Mouse (Mus musculus): ENCODE results near the gene Aak1. TPM values are rescaled to one million over a fixed set of nuclear protein-coding genes. Genes with fewer than 3 reads are reported as not detected.

Gene Aak1
- polyA plus RNA-seq, 1 experiment from 2014 or later, result 18.3 TPM

DNA sequence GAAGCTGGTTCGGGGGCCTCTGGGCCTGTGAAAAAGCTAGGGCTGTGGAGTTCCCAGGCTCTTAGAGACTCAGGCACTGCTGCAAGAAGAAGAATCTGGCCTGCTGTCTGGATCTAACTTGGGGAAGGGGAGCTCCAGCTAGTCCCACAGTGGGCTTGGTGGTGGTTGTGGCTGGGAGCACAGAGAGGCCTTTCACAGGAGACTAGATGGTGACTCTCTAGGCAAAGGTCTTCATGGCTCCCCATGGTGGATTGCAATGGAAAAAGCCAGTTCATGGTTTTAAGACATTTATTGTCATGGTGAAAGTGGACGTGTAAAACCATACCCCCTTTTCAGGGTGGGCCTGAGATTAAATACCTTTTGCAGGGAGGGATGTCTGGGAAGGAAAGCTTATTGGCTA lies 10.2 kb upstream of the Aak1 start:
- no peak overlapping the region for H3K9ac ChIP-seq
- no peak overlapping the region for H3K4me3 ChIP-seq (ENCODE audit: low read depth, low read length)
- DNase-seq, result no peak
- no peaks in the 10 kb centered on the region for H3K9me3 ChIP-seq (ENCODE audit: low read depth, low read length)
- H3K4me1 ChIP-seq (ENCODE audit: insufficient read depth), result no peaks in the 10 kb centered on the region
- H3K36me3 ChIP-seq (ENCODE audit: insufficient read depth), result no peaks in the 10 kb centered on the region
- TF ChIP-seq CTCF (IDR thresholded peaks at IDR 0.05; ENCODE audit: low read depth), result no peak
- H3K4me2 ChIP-seq, result no peak overlapping the region
- ATAC-seq (ENCODE audit: insufficient read depth), result no peak
- no peak overlapping the region for H3K27ac ChIP-seq (ENCODE audit: low read depth)
- no peaks in the 10 kb centered on the region for H3K27me3 ChIP-seq (ENCODE audit: insufficient read depth, low read length)
- 69% methylated on average over 2 of the region's 2 CpGs for WGBS

- Histone ChIP-seq H3K36me3 (ENCODE audit: insufficient read depth) (no peaks in the 10 kb centered on the region), H3K4me1 (ENCODE audit: insufficient read depth) (no peaks in the 10 kb centered on the region), H3K27ac (ENCODE audit: low read depth) (no peak overlapping the region), H3K4me3 (ENCODE audit: low read depth, low read length) (no peak overlapping the region), H3K27me3 (ENCODE audit: insufficient read depth, low read length) (no peaks in the 10 kb centered on the region), H3K4me2 (no peak overlapping the region), H3K9ac (no peak overlapping the region), H3K9me3 (ENCODE audit: low read depth, low read length) (no peaks in the 10 kb centered on the region)
- ATAC-seq (ENCODE audit: insufficient read depth), result no peak
- no peak for TF ChIP-seq CTCF (IDR thresholded peaks at IDR 0.05; ENCODE audit: low read depth)
- DNase-seq, result no peak
- WGBS, result 55% methylated on average over 3 of the region's 3 CpGs
Measured at GRCm38 (mm10) chr6:86841949-86842348, 7.4 kb upstream of the Aak1 start.

DNA sequence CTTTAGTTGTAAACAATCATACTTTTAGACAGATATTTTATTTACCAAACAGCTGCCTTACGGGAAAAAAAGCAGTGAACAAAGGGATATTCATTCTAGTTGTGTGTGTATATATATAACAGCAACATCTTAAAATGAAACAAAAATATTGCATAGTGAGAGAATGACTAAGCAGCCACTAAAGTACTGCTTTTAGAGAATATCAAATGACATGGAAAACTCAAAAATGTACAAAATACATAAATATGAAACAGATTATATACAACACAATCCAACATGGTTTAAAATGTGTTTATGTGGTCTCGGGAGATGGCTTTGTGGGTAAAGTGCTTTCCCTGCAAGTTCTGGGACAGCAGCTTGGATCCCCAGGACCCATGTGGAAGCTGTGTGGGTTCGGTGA lies 5.7 kb upstream of the Aak1 start:
- DNase-seq (no peak), ATAC-seq (ENCODE audit: insufficient read depth) (no peak)
- Histone ChIP-seq H3K27ac (ENCODE audit: low read depth) (no peak overlapping the region), H3K4me1 (ENCODE audit: insufficient read depth) (no peaks in the 10 kb centered on the region), H3K4me3 (ENCODE audit: low read depth, low read length) (no peak overlapping the region), H3K9me3 (ENCODE audit: low read depth, low read length) (no peaks in the 10 kb centered on the region), H3K36me3 (ENCODE audit: insufficient read depth) (no peaks in the 10 kb centered on the region), H3K9ac (no peak overlapping the region), H3K27me3 (ENCODE audit: insufficient read depth, low read length) (no peaks in the 10 kb centered on the region), H3K4me2 (no peak overlapping the region)
- no peak for TF ChIP-seq CTCF (IDR thresholded peaks at IDR 0.05; ENCODE audit: low read depth)
- WGBS, result 60% methylated on average over 3 of the region's 3 CpGs

DNA sequence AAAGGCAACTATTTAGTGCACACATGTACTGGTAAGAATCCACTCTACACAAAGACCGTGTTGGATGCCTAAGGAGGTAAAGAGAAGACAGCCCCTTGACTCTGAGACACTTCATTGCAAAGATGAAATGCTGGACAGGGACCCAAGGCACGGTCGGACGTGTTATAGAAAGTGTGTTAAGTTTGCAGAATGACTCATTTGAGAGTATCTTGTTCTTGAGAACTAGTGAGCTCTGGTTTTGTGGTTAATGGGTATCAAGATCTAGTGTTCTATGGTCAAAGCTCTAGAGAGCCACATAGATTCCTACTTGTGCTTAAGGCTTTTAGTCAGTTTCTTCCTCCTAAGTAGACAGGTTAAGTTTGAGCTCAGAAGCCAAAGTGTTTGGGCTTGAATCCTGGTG lies 2.9 kb upstream of the Aak1 start:
- peaks cover 8% of the 10 kb centered on the region for H3K4me1 ChIP-seq (ENCODE audit: insufficient read depth)
- H3K4me2 ChIP-seq, result no peak overlapping the region
- H3K9ac ChIP-seq, result no peak overlapping the region
- H3K9me3 ChIP-seq (ENCODE audit: low read depth, low read length), result no peaks in the 10 kb centered on the region
- no peak overlapping the region for H3K4me3 ChIP-seq (ENCODE audit: low read depth, low read length)
- H3K27me3 ChIP-seq (ENCODE audit: insufficient read depth, low read length), result no peaks in the 10 kb centered on the region
- ATAC-seq (ENCODE audit: insufficient read depth) (no peak), DNase-seq (no peak)
- WGBS, result 90% methylated on average over 4 of the region's 4 CpGs
- TF ChIP-seq CTCF (IDR thresholded peaks at IDR 0.05; ENCODE audit: low read depth), result no peak
- no peaks in the 10 kb centered on the region for H3K36me3 ChIP-seq (ENCODE audit: insufficient read depth)
- no peak overlapping the region for H3K27ac ChIP-seq (ENCODE audit: low read depth)

- ATAC-seq (ENCODE audit: insufficient read depth) (no peak), DNase-seq (no peak)
- H3K27me3 ChIP-seq (ENCODE audit: insufficient read depth, low read length), result no peaks in the 10 kb centered on the region
- H3K9ac ChIP-seq, result no peak overlapping the region
- TF ChIP-seq CTCF (IDR thresholded peaks at IDR 0.05; ENCODE audit: low read depth), result no peak
- H3K27ac ChIP-seq (ENCODE audit: low read depth), result no peak overlapping the region
- H3K36me3 ChIP-seq (ENCODE audit: insufficient read depth), result no peaks in the 10 kb centered on the region
- 91% methylated on average over 8 of the region's 8 CpGs for WGBS
- peak overlapping the region; percentile 74 for H3K4me2 ChIP-seq
- H3K9me3 ChIP-seq (ENCODE audit: low read depth, low read length), result no peaks in the 10 kb centered on the region
- peaks cover 17% of the 10 kb centered on the region for H3K4me1 ChIP-seq (ENCODE audit: insufficient read depth)
- H3K4me3 ChIP-seq (ENCODE audit: low read depth, low read length), result peak overlapping the region; percentile 87; the same call in 1 of the 2 replicates
Measured at GRCm38 (mm10) chr6:86847816-86848215, 1.5 kb upstream of the Aak1 start.

DNA sequence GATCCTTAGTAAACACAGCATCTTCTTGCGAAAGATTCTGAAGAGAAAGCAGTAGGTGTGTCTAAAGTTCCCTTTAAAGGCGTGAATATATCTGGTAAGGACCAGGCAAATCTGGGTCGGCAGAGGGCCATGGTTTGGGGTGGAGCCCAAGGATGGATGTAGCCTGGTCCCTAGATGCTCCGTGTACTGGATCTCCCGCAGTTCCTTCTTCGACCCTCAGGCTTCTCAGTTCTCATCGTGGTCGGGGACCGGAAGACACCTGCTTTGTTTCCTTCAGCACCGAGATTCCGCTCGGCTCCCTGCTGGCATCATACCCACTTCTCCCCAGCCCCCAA lies 770 bp upstream of the Aak1 start:
- peaks cover 20% of the 10 kb centered on the region for H3K4me1 ChIP-seq (ENCODE audit: insufficient read depth)
- no peak for DNase-seq
- peak overlapping the region; percentile 97 for H3K27ac ChIP-seq (ENCODE audit: low read depth)
- TF ChIP-seq CTCF (IDR thresholded peaks at IDR 0.05; ENCODE audit: low read depth), result 0 out of 2 replicates have a peak, but pooled peaks have one; percentile 4
- H3K9ac ChIP-seq, result peak overlapping the region; percentile 85
- H3K27me3 ChIP-seq (ENCODE audit: insufficient read depth, low read length), result no peaks in the 10 kb centered on the region
- peak overlapping the region; percentile 87 for H3K4me3 ChIP-seq (ENCODE audit: low read depth, low read length)
- under 1% methylated on average over 12 of the region's 12 CpGs for WGBS
- H3K9me3 ChIP-seq (ENCODE audit: low read depth, low read length), result no peaks in the 10 kb centered on the region
- no peaks in the 10 kb centered on the region for H3K36me3 ChIP-seq (ENCODE audit: insufficient read depth)
- H3K4me2 ChIP-seq, result peak overlapping the region; percentile 74
- peak; percentile 56 for ATAC-seq (ENCODE audit: insufficient read depth)

DNA sequence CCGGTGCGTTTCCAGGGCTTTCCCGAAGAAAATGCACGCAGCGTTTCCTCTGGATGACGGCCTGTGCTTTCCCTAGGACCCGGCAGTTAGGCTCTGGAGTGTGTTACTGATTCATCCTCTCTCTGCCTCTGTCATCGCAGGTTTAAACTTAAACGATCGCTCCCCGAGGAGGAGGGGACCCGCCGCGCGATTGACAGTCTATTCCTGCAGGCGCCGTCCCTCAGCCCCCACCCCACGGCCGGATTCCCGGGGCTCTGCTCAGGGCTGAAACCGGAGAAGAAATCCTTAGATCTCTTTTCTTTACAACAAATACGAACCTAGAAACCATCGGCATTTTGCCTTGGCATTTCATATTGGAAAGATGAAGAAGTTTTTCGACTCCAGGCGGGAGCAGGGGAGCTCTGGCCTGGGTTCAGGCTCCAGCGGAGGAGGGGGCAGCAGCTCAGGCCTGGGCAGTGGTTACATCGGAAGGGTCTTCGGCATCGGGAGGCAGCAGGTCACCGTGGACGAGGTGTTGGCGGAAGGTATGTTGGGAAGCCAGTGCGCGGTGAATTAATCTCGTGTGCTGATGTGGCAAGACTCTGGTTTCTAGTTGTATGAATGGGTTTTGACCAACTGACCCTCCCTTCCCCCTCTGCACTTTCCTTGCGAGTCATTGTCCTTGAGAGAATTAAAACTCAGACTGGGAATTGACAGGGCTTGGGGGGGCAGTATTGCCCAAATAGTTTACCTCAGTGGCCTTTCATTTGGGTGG lies 552 bp downstream of the Aak1 start:
- H3K9ac ChIP-seq, result peak overlapping the region; percentile 85
- peaks cover 29% of the 10 kb centered on the region for H3K4me1 ChIP-seq (ENCODE audit: insufficient read depth)
- peak overlapping the region; percentile 87 for H3K4me3 ChIP-seq (ENCODE audit: low read depth, low read length)
- WGBS, result under 1% methylated on average over 36 of the region's 36 CpGs
- H3K4me2 ChIP-seq, result peak overlapping the region; percentile 74
- no peaks in the 10 kb centered on the region for H3K36me3 ChIP-seq (ENCODE audit: insufficient read depth)
- H3K27me3 ChIP-seq (ENCODE audit: insufficient read depth, low read length), result no peaks in the 10 kb centered on the region
- ATAC-seq (ENCODE audit: insufficient read depth) (peak; percentile 65), DNase-seq (peak; percentile 66)
- peak overlapping the region; percentile 97 for H3K27ac ChIP-seq (ENCODE audit: low read depth)
- H3K9me3 ChIP-seq (ENCODE audit: low read depth, low read length), result no peaks in the 10 kb centered on the region
- no peak for TF ChIP-seq CTCF (IDR thresholded peaks at IDR 0.05; ENCODE audit: low read depth)

Data from lung, embryonic 14.5 days (tissue).